Mouse (Mus musculus): Measurements from ENCODE around the gene Jade2. TPM values are rescaled to one million over a fixed set of nuclear protein-coding genes. Genes with fewer than 3 reads are reported as not detected.
A peak's percentile ranks its signal among the peaks of the same experiment; 100 is the strongest.
"Not testable (repeated sequence)": the region's sequence is repeated elsewhere in the genome, so short reads cannot be mapped to it uniquely, and the experiment has no call there.

The Jade2 gene
- polyA plus RNA-seq, 1 experiment from 2014 or later = 0.79 TPM

DNA sequence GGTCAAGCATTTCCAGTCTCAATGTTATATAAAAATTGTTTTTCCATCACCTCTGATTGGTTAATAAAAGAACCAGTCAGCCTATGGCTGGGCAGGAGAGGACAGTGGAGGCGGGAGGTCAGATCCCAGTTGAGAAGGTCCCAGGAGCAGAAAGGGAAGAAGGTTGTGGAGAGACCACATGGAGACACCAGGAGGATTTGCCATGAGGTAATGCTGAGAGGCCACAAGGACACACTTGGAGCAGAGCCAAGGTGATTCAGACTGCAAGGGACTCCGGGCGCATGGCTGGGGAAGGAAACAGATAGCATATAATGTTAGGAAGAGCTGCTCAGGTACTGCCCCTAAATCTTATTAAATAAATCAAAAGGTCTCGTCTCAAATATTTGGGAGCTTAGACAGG lies 61.2 kb downstream of the Jade2 start:
- Histone ChIP-seq H3K27ac (ENCODE audit: low read length) (no peak overlapping the region), H3K27me3 (ENCODE audit: control insufficient read depth, insufficient read depth, low read depth, low read length) (no peaks in the 10 kb centered on the region), H3K4me1 (ENCODE audit: control insufficient read depth, low read depth, low read length) (no peaks in the 10 kb centered on the region), H3K4me3 (ENCODE audit: low read depth, low read length) (no peak overlapping the region), H3K36me3 (ENCODE audit: control insufficient read depth, insufficient read depth) (peaks cover 7% of the 10 kb centered on the region), H3K9ac (ENCODE audit: low read depth, low read length) (no peak overlapping the region), H3K4me2 (ENCODE audit: low read depth, low read length) (no peak overlapping the region), H3K9me3 (replicated peaks; ENCODE audit: control insufficient read depth, low read length) (no peaks in the 10 kb centered on the region)
- ATAC-seq (ENCODE audit: low read depth) = no peak
- WGBS (ENCODE audit: insufficient replicate concordance) = 60% methylated on average over 4 of the region's 4 CpGs

DNA sequence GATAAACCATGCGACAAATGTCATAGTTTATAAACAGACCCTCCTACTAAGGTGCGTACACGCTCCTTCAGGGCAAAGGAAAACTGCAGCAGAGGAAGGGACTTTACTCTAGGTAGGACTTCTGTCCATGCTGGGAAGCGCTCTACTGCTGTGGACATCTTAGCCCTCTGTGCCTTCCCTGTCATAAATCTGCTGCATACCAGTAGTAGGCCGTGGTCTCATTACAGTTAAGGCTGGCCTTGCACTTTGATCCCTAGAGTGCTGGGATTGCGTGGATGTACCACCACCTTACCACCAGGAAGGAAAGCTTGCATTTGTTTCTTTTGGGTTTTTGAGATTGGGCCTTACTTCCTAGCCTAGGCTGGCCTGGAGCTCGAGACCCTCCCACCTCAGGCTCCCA lies 66.8 kb downstream of the Jade2 start:
- ATAC-seq (ENCODE audit: low read depth) = no peak
- WGBS (ENCODE audit: insufficient replicate concordance) = 82% methylated on average over 7 of the region's 7 CpGs
- Histone ChIP-seq H3K9ac (ENCODE audit: low read depth, low read length) (no peak overlapping the region), H3K36me3 (ENCODE audit: control insufficient read depth, insufficient read depth) (peaks cover 16% of the 10 kb centered on the region), H3K27me3 (ENCODE audit: control insufficient read depth, insufficient read depth, low read depth, low read length) (no peaks in the 10 kb centered on the region), H3K4me3 (ENCODE audit: low read depth, low read length) (no peak overlapping the region), H3K4me1 (ENCODE audit: control insufficient read depth, low read depth, low read length) (no peaks in the 10 kb centered on the region), H3K4me2 (ENCODE audit: low read depth, low read length) (no peak overlapping the region), H3K27ac (ENCODE audit: low read length) (no peak overlapping the region), H3K9me3 (replicated peaks; ENCODE audit: control insufficient read depth, low read length) (no peaks in the 10 kb centered on the region)

DNA sequence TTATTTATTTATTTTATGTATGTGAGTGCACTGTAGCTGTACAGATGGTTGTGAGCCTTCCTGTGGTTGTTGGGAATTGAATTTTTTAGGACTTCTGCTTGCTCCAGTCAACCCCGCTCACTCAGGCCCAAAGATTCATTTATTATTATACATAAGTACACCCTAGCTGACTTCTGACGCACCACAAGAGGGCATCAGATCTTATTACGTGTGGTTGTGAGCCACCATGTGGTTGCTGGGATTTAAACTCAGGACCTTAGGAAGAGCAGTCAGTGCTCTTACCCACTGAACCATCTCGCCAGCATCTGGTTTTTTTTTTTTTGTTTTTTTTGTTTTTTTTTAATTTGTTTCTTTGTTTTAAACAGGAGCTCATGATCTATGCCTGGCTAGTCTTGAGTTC lies 67.7 kb downstream of the Jade2 start:
- not testable (repeated sequence) for H3K9ac ChIP-seq (ENCODE audit: low read depth, low read length); H3K4me1 ChIP-seq (ENCODE audit: control insufficient read depth, low read depth, low read length); H3K27me3 ChIP-seq (ENCODE audit: control insufficient read depth, insufficient read depth, low read depth, low read length); H3K27ac ChIP-seq (ENCODE audit: low read length); ATAC-seq (ENCODE audit: low read depth); H3K4me2 ChIP-seq (ENCODE audit: low read depth, low read length); H3K9me3 ChIP-seq (replicated peaks; ENCODE audit: control insufficient read depth, low read length); H3K4me3 ChIP-seq (ENCODE audit: low read depth, low read length)
- H3K36me3 ChIP-seq (ENCODE audit: control insufficient read depth, insufficient read depth) = peaks cover 18% of the 10 kb centered on the region
- 70% methylated on average over 4 of the region's 4 CpGs for WGBS (ENCODE audit: insufficient replicate concordance)

DNA sequence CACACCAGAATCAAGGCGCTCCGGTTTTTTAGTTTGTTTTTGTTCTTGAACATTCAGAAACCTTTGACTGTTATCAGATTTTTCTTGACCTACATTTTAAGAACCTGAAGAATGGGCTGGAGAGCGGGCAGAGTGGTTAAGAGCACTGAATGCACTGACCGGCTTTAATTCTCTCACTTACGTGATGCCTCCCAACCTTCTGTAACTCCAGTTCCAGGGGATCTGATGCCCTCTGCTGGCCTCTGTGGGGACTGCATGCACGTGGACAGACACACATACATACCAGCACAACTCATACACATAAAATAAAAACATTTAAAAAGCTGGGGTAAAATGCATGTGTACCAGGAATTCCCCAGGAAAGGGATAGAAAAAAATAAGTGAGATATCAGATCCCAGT lies 71.5 kb downstream of the Jade2 start:
- Histone ChIP-seq H3K4me2 (ENCODE audit: low read depth, low read length) (no peak overlapping the region), H3K27ac (ENCODE audit: low read length) (no peak overlapping the region), H3K9me3 (replicated peaks; ENCODE audit: control insufficient read depth, low read length) (no peaks in the 10 kb centered on the region), H3K9ac (ENCODE audit: low read depth, low read length) (no peak overlapping the region), H3K4me1 (ENCODE audit: control insufficient read depth, low read depth, low read length) (no peaks in the 10 kb centered on the region), H3K4me3 (ENCODE audit: low read depth, low read length) (no peak overlapping the region), H3K36me3 (ENCODE audit: control insufficient read depth, insufficient read depth) (peaks cover 16% of the 10 kb centered on the region), H3K27me3 (ENCODE audit: control insufficient read depth, insufficient read depth, low read depth, low read length) (no peaks in the 10 kb centered on the region)
- ATAC-seq (ENCODE audit: low read depth) = no peak
- 83% methylated on average over 6 of the region's 6 CpGs for WGBS (ENCODE audit: insufficient replicate concordance)

DNA sequence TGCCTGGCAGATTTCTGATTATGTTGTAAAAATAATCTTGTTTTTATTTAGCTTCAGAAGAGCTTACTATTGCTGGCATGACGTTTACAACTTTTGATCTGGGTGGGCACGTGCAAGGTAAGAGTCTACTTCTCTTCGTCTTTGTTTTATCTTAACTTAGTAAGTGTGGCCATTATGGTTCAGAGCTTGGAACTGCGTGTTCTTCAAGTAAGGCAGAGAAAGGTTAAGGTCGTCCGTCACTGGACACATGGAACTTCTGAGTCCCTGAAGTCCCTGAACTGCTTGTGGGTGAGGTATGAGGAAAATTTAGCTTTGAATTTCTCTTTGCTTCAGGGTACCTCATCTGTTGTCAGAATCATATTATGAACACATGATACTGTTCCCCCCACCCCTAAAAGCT lies 74.7 kb downstream of the Jade2 start:
- no peak overlapping the region for H3K27ac ChIP-seq (ENCODE audit: low read length)
- H3K27me3 ChIP-seq (ENCODE audit: control insufficient read depth, insufficient read depth, low read depth, low read length) = no peaks in the 10 kb centered on the region
- H3K4me3 ChIP-seq (ENCODE audit: low read depth, low read length) = no peak overlapping the region
- no peaks in the 10 kb centered on the region for H3K9me3 ChIP-seq (replicated peaks; ENCODE audit: control insufficient read depth, low read length)
- no peak for ATAC-seq (ENCODE audit: low read depth)
- peaks cover 23% of the 10 kb centered on the region for H3K36me3 ChIP-seq (ENCODE audit: control insufficient read depth, insufficient read depth)
- no peak overlapping the region for H3K4me2 ChIP-seq (ENCODE audit: low read depth, low read length)
- no peak overlapping the region for H3K9ac ChIP-seq (ENCODE audit: low read depth, low read length)
- WGBS (ENCODE audit: insufficient replicate concordance) = 78% methylated on average over 6 of the region's 6 CpGs
- H3K4me1 ChIP-seq (ENCODE audit: control insufficient read depth, low read depth, low read length) = no peaks in the 10 kb centered on the region; the same call in 1 of the 2 replicates

DNA sequence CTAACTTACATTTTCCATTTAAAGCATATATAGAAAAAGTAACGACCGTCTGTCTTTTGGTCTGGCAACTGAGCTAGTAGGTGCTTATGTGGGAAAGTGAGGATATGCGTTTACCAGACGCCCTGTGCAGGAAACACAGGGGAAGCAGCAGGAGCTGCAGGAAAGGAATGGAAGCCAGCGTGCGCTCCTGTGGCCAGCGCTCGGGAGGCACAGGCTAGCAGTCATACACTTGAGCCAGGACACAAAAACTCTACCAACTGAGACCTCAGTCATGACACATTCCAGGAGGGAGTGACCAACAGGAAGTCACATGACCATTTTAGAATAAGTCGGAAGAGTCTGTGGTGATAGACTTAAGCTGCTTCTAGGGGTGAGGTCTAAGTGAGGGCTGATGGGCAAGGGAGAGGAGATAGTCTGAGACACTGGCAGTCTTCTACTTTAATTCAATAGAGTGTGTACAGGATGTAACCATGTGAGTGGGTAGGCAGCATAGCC lies 76.6 kb downstream of the Jade2 start:
- Histone ChIP-seq H3K9ac (ENCODE audit: low read depth, low read length) (no peak overlapping the region), H3K4me3 (ENCODE audit: low read depth, low read length) (no peak overlapping the region), H3K36me3 (ENCODE audit: control insufficient read depth, insufficient read depth) (peaks cover 16% of the 10 kb centered on the region), H3K9me3 (replicated peaks; ENCODE audit: control insufficient read depth, low read length) (no peaks in the 10 kb centered on the region), H3K27ac (ENCODE audit: low read length) (no peak overlapping the region), H3K27me3 (ENCODE audit: control insufficient read depth, insufficient read depth, low read depth, low read length) (no peaks in the 10 kb centered on the region), H3K4me1 (ENCODE audit: control insufficient read depth, low read depth, low read length) (peaks cover 2% of the 10 kb centered on the region), H3K4me2 (ENCODE audit: low read depth, low read length) (no peak overlapping the region)
- WGBS (ENCODE audit: insufficient replicate concordance) = 79% methylated on average over 9 of the region's 9 CpGs
- ATAC-seq (ENCODE audit: low read depth) = no peak

DNA sequence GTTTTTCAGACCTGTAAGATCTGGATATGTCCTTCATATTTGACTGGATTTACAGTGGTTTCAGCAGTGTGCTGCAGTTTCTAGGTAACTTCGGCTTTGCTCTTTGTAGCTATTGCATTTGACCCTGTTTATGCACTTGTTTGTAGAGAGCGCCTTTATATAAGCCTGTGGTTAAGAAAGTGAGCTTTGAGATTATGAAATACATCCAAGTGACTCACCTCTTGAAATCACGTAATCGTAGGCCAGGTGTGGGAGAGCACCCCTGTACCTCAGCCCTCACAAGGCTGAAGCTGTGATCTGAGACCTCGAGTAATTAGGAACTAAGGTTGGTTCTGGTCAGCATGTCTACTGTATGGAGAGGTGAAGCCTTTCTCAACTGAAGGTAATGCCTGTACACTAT lies 80.0 kb downstream of the Jade2 start:
- H3K27ac ChIP-seq (ENCODE audit: low read length) = no peak overlapping the region
- peaks cover 12% of the 10 kb centered on the region for H3K36me3 ChIP-seq (ENCODE audit: control insufficient read depth, insufficient read depth)
- no peaks in the 10 kb centered on the region for H3K27me3 ChIP-seq (ENCODE audit: control insufficient read depth, insufficient read depth, low read depth, low read length)
- H3K4me1 ChIP-seq (ENCODE audit: control insufficient read depth, low read depth, low read length) = peaks cover 13% of the 10 kb centered on the region
- no peak overlapping the region for H3K4me3 ChIP-seq (ENCODE audit: low read depth, low read length)
- H3K9me3 ChIP-seq (replicated peaks; ENCODE audit: control insufficient read depth, low read length) = no peaks in the 10 kb centered on the region
- H3K9ac ChIP-seq (ENCODE audit: low read depth, low read length) = no peak overlapping the region
- no peak; the same call in 1 of the 2 replicates for ATAC-seq (ENCODE audit: low read depth)
- 68% methylated on average over 5 of the region's 5 CpGs for WGBS (ENCODE audit: insufficient replicate concordance)
- no peak overlapping the region for H3K4me2 ChIP-seq (ENCODE audit: low read depth, low read length)

DNA sequence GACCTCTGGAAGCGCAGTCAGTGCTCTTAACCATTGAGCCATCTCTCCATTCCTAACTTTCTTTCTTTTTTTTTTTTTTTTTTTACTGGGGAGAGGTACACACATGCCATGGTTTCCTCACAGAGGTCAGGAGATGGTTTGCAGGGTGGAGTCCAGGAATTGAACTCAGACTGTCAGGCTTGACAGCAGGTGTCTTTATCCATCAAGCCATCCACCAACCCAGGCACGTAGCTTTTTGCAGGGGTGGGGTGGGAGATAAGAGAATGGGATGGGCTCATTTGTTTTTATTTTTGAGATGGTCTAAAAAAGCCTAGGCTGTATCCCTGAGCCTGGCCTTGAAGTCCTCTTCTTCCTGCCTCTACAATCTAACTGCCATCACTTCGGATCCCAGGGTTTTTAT lies 81.9 kb downstream of the Jade2 start:
- ATAC-seq (ENCODE audit: low read depth) = peak; percentile 64
- Histone ChIP-seq H3K27ac (ENCODE audit: low read length) (no peak overlapping the region), H3K27me3 (ENCODE audit: control insufficient read depth, insufficient read depth, low read depth, low read length) (no peaks in the 10 kb centered on the region), H3K4me1 (ENCODE audit: control insufficient read depth, low read depth, low read length) (peaks cover 13% of the 10 kb centered on the region), H3K9ac (ENCODE audit: low read depth, low read length) (no peak overlapping the region), H3K4me2 (ENCODE audit: low read depth, low read length) (no peak overlapping the region), H3K36me3 (ENCODE audit: control insufficient read depth, insufficient read depth) (peaks cover 4% of the 10 kb centered on the region), H3K9me3 (replicated peaks; ENCODE audit: control insufficient read depth, low read length) (no peaks in the 10 kb centered on the region), H3K4me3 (ENCODE audit: low read depth, low read length) (no peak overlapping the region)
- WGBS (ENCODE audit: insufficient replicate concordance) = 70% methylated on average over 3 of the region's 3 CpGs

DNA sequence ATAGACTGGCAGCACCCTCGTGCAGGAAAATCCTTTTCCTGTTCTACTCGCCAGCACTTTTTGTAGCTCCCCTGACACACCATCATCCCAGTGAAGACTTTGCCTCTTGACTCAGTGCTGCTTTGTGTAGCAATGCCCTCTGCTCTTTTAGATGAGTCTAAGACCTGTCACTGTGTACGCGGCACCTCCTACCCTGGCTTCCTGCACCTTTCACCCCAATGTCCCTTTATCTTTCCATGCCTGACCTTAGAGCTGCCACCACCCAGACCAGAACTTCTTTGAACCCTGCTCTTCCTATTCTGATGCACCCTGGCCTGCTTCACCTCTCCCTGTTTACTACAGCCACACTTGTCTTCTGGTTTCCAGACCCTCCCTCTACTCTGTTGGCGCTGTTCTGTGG lies 89.2 kb downstream of the Jade2 start:
- H3K9ac ChIP-seq (ENCODE audit: low read depth, low read length) = peak overlapping the region; percentile 22; the same call in 1 of the 2 replicates
- H3K27ac ChIP-seq (ENCODE audit: low read length) = peak overlapping the region; percentile 80
- H3K36me3 ChIP-seq (ENCODE audit: control insufficient read depth, insufficient read depth) = no peaks in the 10 kb centered on the region
- H3K9me3 ChIP-seq (replicated peaks; ENCODE audit: control insufficient read depth, low read length) = no peaks in the 10 kb centered on the region
- no peak overlapping the region for H3K4me2 ChIP-seq (ENCODE audit: low read depth, low read length)
- H3K4me1 ChIP-seq (ENCODE audit: control insufficient read depth, low read depth, low read length) = peaks cover 11% of the 10 kb centered on the region
- ATAC-seq (ENCODE audit: low read depth) = peak; percentile 77
- WGBS (ENCODE audit: insufficient replicate concordance) = 46% methylated on average over 5 of the region's 5 CpGs
- H3K4me3 ChIP-seq (ENCODE audit: low read depth, low read length) = no peak overlapping the region
- no peaks in the 10 kb centered on the region for H3K27me3 ChIP-seq (ENCODE audit: control insufficient read depth, insufficient read depth, low read depth, low read length)

Measured in liver, embryonic 16.5 days (tissue).